Mouse (Mus musculus): ENCODE data around the gene Pcx.

- TF ChIP-seq CTCF (conservative IDR thresholded peaks at IDR 0.05; ENCODE audit: insufficient read depth, insufficient read length, low read depth, low read length) (no peak), POLR2A (IDR thresholded peaks at IDR 0.05; ENCODE audit: low read depth, low read length) (no peak)
Measured at GRCm38 (mm10) chr19:4670776-4671175, 160.5 kb downstream of the Pcx start.

All from kidney, adult 2 months (tissue).